Mouse (Mus musculus): ENCODE measurements around the gene Zbtb2.

DNA sequence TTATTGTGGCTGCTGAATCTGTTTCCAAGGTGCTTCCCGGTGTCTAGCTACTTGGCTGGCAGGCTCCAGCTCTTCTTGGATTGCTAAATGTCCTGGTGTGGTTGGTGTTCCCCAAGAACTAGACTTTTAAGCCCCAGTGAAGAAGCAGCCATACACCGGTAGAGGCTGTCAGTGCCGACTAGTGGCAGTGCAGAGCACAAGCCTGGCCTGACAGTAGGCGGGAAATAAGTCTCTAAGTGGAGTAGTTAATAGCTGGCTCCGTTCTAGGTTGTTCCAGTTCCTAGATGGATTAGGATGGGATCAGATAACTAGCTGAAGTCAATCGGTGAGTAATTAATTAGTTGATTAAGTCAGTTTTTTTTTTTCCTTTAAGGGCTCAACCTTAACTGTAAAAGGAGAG is 3.9 kb upstream of the Zbtb2 start:
- TF ChIP-seq CTCF (IDR thresholded peaks at IDR 0.05 in 2 of 3, conservative IDR thresholded peaks at IDR 0.05 in 1 of 3; ENCODE audit: control insufficient read depth in 1 of 3, insufficient read depth in 1 of 3, low read depth in 2 of 3, low read length in 3 of 3, poor library complexity in 1 of 3, severe bottlenecking in 1 of 3) (peak; percentile 30 to 64 (median 60); a peak in 5 of 6 replicates), GABPA (IDR thresholded peaks at IDR 0.05; ENCODE audit: low read depth, low read length) (no peak), ETS1 (IDR thresholded peaks at IDR 0.05; ENCODE audit: low read depth, low read length) (no peak), USF1 (IDR thresholded peaks at IDR 0.05; ENCODE audit: low read depth, low read length) (no peak), RCOR1 (IDR thresholded peaks at IDR 0.05; ENCODE audit: low read depth, low read length) (no peak), BHLHE40 (IDR thresholded peaks at IDR 0.05; ENCODE audit: borderline replicate concordance, low read depth, low read length) (no peak), MAX (IDR thresholded peaks at IDR 0.05; ENCODE audit: low read length) (no peak), POLR2A (IDR thresholded peaks at IDR 0.05; ENCODE audit: control insufficient read depth in 1 of 2, insufficient read depth in 1 of 2, low read depth in 1 of 2, low read length in 2 of 2, poor library complexity in 1 of 2) (no peak), TAL1 (IDR thresholded peaks at IDR 0.05; ENCODE audit: low read length) (no peak), ELF1 (IDR thresholded peaks at IDR 0.05; ENCODE audit: low read depth, low read length) (no peak)

Data from MEL (cell line).